Mouse (Mus musculus) forebrain, embryonic 10.5 days (tissue): ENCODE data around the gene Atox1. TPM values are rescaled to one million over a fixed set of nuclear protein-coding genes. Genes with fewer than 3 reads are reported as not detected.
A peak's percentile ranks its signal among the peaks of the same experiment; 100 is the strongest.

Experiments
- DNase-seq: peaks from one replicate; pipeline ENCODE4 v3.0.0-alpha.2; 2017; ENCODE audit warnings: low spot score; ENCODE audit errors: extremely low spot score
- H3K27ac ChIP-seq: fragments of 300-500 bp; sonication (generic); 2 replicates; pipeline ENCODE4 v1.5.1; 2016; ENCODE audit warnings: mild to moderate bottlenecking
- H3K27me3 ChIP-seq: fragments of 300-500 bp; sonication (generic); 2 replicates; pipeline ENCODE4 v1.6.1; 2016; ENCODE audit warnings: mild to moderate bottlenecking; ENCODE audit not compliant: poor library complexity, severe bottlenecking
- H3K36me3 ChIP-seq: fragments of 300-500 bp; sonication (generic); replicated peaks from 2 replicates; pipeline ENCODE4 v1.6.1; 2016; ENCODE audit warnings: mild to moderate bottlenecking, moderate library complexity
- H3K4me1 ChIP-seq: fragments of 300-500 bp; sonication (generic); 2 replicates; pipeline ENCODE4 v1.6.1; 2016
- H3K4me3 ChIP-seq: fragments of 300-500 bp; sonication (generic); 2 replicates; pipeline ENCODE4 v1.5.1; 2016; ENCODE audit warnings: mild to moderate bottlenecking, moderate library complexity
- H3K9me3 ChIP-seq: fragments of 300-500 bp; sonication (generic); 2 replicates; pipeline ENCODE4 v1.6.1; 2016; ENCODE audit warnings: mild to moderate bottlenecking, moderate library complexity
- WGBS: fragments of 180-500 bp; shearing (Covaris S2); methylation state at CpG from one replicate; pipeline ENCODE4 v1.1.7; 2016; 5-methylcytosine and 5-hydroxymethylcytosine counted together
- polyA plus RNA-seq: library from polyadenylated mRNA; unstranded; fragments of >200 nt; fragmentation: Nextera tagmentation; extraction: Ambion mirVana; gene quantifications from 2 replicates; pipeline ENCODE4 v1.2.1, GENCODE M21; 2016

Gene Atox1
- polyA plus RNA-seq, 1 experiment from 2014 or later: 215 TPM

DNA sequence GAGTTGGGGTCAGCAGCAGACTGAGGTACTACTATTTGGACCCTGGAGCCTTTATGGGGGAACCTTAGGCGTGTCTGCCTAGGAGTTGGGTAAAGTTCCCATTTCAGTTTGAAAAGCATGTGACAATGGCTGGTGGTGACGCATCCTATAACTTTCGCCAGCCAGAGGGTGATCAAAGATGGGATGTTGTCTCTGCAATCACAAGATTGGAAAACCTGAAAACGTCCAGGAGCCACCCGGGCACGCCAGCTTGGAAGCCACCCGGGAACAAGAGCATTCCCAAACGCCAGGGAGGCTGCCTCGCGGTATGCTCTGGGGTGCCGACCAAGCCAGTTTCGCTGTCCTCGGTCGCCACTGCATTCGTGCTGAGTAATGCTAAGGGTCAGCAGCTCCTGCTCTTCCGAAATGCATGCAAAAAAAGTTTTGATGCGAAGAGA is 7.6 kb upstream of the Atox1 start:
- H3K36me3 ChIP-seq: peaks cover 30% of the 10 kb centered on the region
- no peaks in the 10 kb centered on the region for H3K9me3 ChIP-seq
- 7% methylated on average over 17 of the region's 17 CpGs for WGBS
- H3K27ac ChIP-seq: peak overlapping the region; percentile 98
- peaks cover 34% of the 10 kb centered on the region for H3K4me1 ChIP-seq
- H3K27me3 ChIP-seq: no peaks in the 10 kb centered on the region
- no peak for DNase-seq
- H3K4me3 ChIP-seq: peak overlapping the region; percentile 98

DNA sequence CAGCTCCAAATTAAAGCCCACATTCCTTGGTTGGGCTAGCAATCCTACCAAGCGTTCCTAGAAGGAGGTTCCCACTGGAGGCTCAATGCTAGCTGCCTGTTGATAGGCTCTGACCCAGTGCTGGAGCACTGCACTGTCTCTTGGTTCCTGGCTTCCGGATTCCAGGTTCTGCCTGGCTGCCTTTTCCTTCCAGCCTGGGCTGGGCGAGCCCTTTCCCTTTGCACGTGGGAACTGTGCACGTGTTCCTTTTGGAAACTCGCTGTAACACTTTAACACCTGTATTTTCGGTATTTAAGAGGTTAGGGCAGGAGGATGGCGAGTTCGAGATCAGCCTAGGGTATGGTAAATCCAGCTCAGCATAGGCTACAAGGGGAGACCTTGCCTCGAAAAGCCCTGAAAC is 7.0 kb upstream of the Atox1 start:
- peak overlapping the region; percentile 98 for H3K4me3 ChIP-seq
- DNase-seq: no peak
- 79% methylated on average over 10 of the region's 10 CpGs for WGBS

GRCm38 (mm10) chr11:55465177-55465576 is 4.1 kb upstream of the Atox1 start:
- no peaks in the 10 kb centered on the region for H3K9me3 ChIP-seq
- no peaks in the 10 kb centered on the region for H3K27me3 ChIP-seq
- no peak for DNase-seq
- no peak overlapping the region for H3K4me3 ChIP-seq
- WGBS: 94% methylated on average over 3 of the region's 3 CpGs
- H3K27ac ChIP-seq: no peak overlapping the region
- peaks cover 25% of the 10 kb centered on the region for H3K4me1 ChIP-seq
- no peaks in the 10 kb centered on the region for H3K36me3 ChIP-seq

More for the DNA sequence above, 7.0 kb upstream of the Atox1 start:
- H3K36me3 ChIP-seq: peaks cover 23% of the 10 kb centered on the region
- H3K4me1 ChIP-seq: peaks cover 28% of the 10 kb centered on the region
- H3K27ac ChIP-seq: peak overlapping the region; percentile 98
- H3K27me3 ChIP-seq: no peaks in the 10 kb centered on the region
- H3K9me3 ChIP-seq: no peaks in the 10 kb centered on the region

DNA sequence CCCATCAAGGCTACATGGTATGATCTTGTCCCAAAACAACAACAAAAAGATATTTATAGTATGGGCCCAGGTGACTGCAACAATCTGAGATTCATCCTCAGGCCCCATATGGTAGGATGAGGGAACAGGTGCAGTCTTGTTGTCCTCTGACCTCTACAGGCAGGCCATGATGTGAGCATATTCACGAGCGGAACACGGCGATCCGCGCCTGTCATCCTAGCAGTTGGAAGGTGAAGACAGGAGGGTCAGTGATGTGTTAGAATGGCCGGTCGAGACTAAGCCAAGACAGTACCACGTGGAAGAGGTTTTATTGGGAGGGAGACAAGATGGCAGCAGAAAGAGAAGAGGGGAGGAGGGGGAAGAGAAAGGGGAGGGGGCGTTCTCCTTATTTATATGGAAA is 3.7 kb upstream of the Atox1 start:
- 90% methylated on average over 10 of the region's 10 CpGs for WGBS
- no peak for DNase-seq
- H3K4me3 ChIP-seq: no peak overlapping the region

GRCm38 (mm10) chr11:55462149-55462548 is 1.1 kb upstream of the Atox1 start:
- no peak overlapping the region for H3K4me3 ChIP-seq
- 93% methylated on average over 9 of the region's 9 CpGs for WGBS
- H3K36me3 ChIP-seq: peaks cover 7% of the 10 kb centered on the region
- H3K9me3 ChIP-seq: no peaks in the 10 kb centered on the region
- peaks cover 32% of the 10 kb centered on the region for H3K4me1 ChIP-seq
- DNase-seq: no peak
- H3K27me3 ChIP-seq: no peaks in the 10 kb centered on the region
- H3K27ac ChIP-seq: no peak overlapping the region

More for the DNA sequence above, 3.7 kb upstream of the Atox1 start:
- Histone ChIP-seq H3K4me1 (peaks cover 30% of the 10 kb centered on the region), H3K36me3 (no peaks in the 10 kb centered on the region), H3K27ac (no peak overlapping the region), H3K9me3 (no peaks in the 10 kb centered on the region), H3K27me3 (no peaks in the 10 kb centered on the region)

GRCm38 (mm10) chr11:55460559-55461018 is 450 bp downstream of the Atox1 start:
- H3K9me3 ChIP-seq: no peaks in the 10 kb centered on the region
- H3K36me3 ChIP-seq: peaks cover 7% of the 10 kb centered on the region
- no peak for DNase-seq
- H3K27me3 ChIP-seq: no peaks in the 10 kb centered on the region
- WGBS: under 1% methylated on average over 17 of the region's 17 CpGs
- H3K4me3 ChIP-seq: peak overlapping the region; percentile 85
- peak overlapping the region; percentile 83 for H3K27ac ChIP-seq
- peaks cover 32% of the 10 kb centered on the region for H3K4me1 ChIP-seq

DNA sequence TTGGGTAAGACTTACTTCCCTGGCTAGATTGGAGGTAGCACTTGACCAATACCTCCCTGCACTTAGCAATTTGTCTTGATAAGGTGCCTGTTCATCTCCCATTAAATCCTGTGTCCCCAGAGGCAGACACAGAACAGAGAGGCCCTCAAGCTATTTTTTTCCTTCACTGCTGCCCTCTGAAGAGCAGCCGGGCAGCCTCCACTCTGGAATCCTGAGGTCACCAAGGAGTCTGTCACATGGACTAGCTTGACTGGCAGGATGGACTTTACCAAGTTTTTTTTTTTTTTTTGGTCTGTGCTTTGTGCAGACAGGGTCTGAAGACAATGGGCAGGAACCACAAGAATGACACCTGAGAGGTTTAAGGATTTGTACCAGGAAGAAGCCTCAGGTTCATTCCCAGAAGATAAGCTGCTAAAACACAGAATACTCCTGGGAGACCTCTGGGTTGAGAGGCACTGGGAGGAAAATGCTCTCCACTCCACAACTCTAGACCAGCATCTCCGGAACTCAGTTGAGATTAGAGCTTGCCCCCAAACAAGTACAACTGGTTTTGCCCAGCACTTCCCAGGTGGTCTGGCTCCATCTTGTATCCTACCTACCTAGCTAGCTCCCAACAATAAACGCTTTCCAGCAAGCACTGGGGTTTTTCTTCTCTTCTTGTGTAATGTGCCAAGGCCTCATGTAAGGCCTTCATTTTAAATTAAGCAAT is 1.0 kb downstream of the Atox1 start:
- H3K27ac ChIP-seq: peak overlapping the region; percentile 83
- DNase-seq: no peak
- WGBS: 32% methylated on average over 3 of the region's 3 CpGs

GRCm38 (mm10) chr11:55458501-55458900 is 2.5 kb downstream of the Atox1 start:
- Histone ChIP-seq H3K9me3 (no peaks in the 10 kb centered on the region), H3K36me3 (peaks cover 11% of the 10 kb centered on the region), H3K27me3 (no peaks in the 10 kb centered on the region), H3K27ac (no peak overlapping the region), H3K4me3 (no peak overlapping the region), H3K4me1 (peaks cover 32% of the 10 kb centered on the region)
- 60% methylated on average over 4 of the region's 4 CpGs for whole genome bisulfite sequencing
- no peak for DNase-seq

More for the DNA sequence above, 1.0 kb downstream of the Atox1 start:
- H3K27me3 ChIP-seq: no peaks in the 10 kb centered on the region
- H3K4me1 ChIP-seq: peaks cover 32% of the 10 kb centered on the region
- peak overlapping the region; percentile 85 for H3K4me3 ChIP-seq
- no peaks in the 10 kb centered on the region for H3K9me3 ChIP-seq
- peaks cover 7% of the 10 kb centered on the region for H3K36me3 ChIP-seq

DNA sequence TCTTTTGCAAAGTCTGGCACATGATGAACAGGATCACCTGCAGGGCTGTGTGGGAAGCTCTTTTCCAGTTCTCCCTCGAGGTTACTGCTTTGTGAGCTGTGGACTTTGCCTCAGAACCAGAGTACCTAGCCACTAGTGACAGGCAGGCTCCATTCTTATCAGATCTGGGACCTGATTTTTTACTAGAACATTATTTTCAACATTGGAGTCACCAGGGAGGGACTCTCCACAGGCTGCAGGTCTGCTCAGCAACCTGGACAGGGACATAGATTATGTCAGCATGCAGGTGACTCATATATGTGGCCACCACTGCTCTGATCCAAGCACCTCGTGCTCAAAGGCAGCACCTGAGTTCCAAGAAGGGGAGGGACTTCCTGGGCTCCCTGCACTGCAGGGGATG is 5.9 kb downstream of the Atox1 start:
- Histone ChIP-seq H3K4me3 (no peak overlapping the region), H3K9me3 (no peaks in the 10 kb centered on the region), H3K36me3 (peaks cover 22% of the 10 kb centered on the region), H3K27ac (no peak overlapping the region), H3K4me1 (peaks cover 16% of the 10 kb centered on the region), H3K27me3 (no peaks in the 10 kb centered on the region)
- WGBS: 88% methylated on average over 2 of the region's 2 CpGs
- DNase-seq: no peak

DNA sequence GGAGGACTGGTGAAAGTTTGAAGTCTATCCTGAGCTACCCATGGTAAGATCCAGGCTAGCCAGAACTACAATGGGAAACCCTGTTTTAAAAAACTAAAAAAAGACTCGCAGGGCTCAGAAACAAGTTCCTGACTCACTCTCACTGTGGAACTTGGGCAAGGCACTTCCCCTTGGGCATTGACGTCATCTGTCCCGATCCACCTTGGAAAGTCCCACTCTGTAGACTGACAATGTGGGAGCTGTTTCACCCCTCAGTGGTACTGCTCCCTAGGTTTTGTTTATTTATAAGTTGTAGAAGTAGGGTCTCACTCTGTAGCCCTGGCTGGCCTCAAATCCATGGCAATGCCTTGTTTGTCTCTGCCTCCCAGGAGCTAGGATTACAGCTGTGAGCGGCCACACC is 7.4 kb downstream of the Atox1 start:
- 92% methylated on average over 4 of the region's 4 CpGs for WGBS
- no peak overlapping the region for H3K4me3 ChIP-seq
- H3K27ac ChIP-seq: no peak overlapping the region
- no peak for DNase-seq
- H3K36me3 ChIP-seq: peaks cover 37% of the 10 kb centered on the region
- H3K9me3 ChIP-seq: no peaks in the 10 kb centered on the region
- H3K4me1 ChIP-seq: peaks cover 5% of the 10 kb centered on the region
- H3K27me3 ChIP-seq: no peaks in the 10 kb centered on the region

- Histone ChIP-seq H3K27me3 (no peaks in the 10 kb centered on the region), H3K36me3 (peaks cover 40% of the 10 kb centered on the region), H3K27ac (no peak overlapping the region), H3K4me3 (no peak overlapping the region), H3K9me3 (no peaks in the 10 kb centered on the region), H3K4me1 (no peaks in the 10 kb centered on the region)
- WGBS: 78% methylated on average over 4 of the region's 4 CpGs
- DNase-seq: no peak
These were observed 10.7 kb downstream of the Atox1 start for GRCm38 (mm10) chr11:55450311-55450710.

GRCm38 (mm10) chr11:55449531-55449930 is 11.5 kb downstream of the Atox1 start:
- no peaks in the 10 kb centered on the region for H3K9me3 ChIP-seq
- H3K27me3 ChIP-seq: no peaks in the 10 kb centered on the region
- no peak for DNase-seq
- H3K36me3 ChIP-seq: peaks cover 37% of the 10 kb centered on the region
- no peak overlapping the region for H3K4me3 ChIP-seq
- H3K4me1 ChIP-seq: no peaks in the 10 kb centered on the region
- whole genome bisulfite sequencing: 83% methylated on average over 7 of the region's 7 CpGs
- H3K27ac ChIP-seq: no peak overlapping the region

DNA sequence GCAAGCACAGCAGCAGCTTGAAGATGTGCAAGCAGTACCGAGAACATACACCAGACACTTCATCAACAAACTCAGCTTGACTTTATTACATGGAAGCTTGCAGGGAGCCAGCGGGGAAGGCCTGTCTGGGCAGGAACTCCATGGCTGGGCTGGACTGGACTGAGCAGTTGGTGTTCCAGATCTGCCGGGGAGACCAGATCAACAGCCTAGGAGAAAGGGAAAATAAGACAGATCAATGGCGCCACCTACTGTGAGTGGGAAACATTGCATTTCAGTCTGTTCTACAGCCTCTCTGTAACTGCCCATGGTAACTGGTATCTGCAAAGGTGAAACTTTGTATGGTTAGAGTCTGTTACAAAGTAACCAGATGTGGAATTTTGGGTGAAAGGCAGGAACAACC is 14.5 kb downstream of the Atox1 start:
- peak; percentile 70 for DNase-seq
- Histone ChIP-seq H3K36me3 (peaks cover 34% of the 10 kb centered on the region), H3K9me3 (no peaks in the 10 kb centered on the region), H3K27me3 (no peaks in the 10 kb centered on the region), H3K4me3 (no peak overlapping the region), H3K27ac (no peak overlapping the region), H3K4me1 (0 out of 2 replicates have a peak, but pooled peaks cover under 1% of the 10 kb centered on the region)
- 35% methylated on average over 4 of the region's 4 CpGs for WGBS
